11 mouse cellular contexts compared by ENCODE assay signal in the genomic region with DNA sequence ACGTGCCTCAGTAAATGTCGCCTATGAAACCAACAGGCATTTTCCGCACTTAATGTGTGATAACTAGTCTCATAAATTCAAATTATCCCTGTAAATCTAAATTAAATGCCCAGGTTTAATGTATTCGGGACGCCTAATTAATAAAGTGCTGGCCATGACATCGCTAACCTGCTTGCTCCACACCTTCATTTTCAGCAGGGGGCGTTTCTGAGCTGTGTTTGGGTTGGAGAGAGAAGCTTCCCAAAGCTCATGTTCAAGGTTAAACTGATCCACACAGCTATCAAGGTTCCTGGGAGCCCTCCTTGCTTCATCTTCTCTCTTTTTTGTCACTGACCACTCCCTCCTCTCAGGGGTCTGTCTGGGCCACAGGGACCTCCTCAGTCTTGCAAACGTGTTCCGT.
A peak's percentile ranks its signal among the peaks of the same experiment; 100 is the strongest.
DNase-seq lines count a peak whose midpoint lies in the region; TF ChIP-seq lines count a peak whose summit lies in the region.
"Had no signal": no experiment of that assay in that cellular context is flagged by ENCODE, and none has a peak within 500 bp of the region (broad histone marks: within the 10 kb centered on the region; RNA-seq: fewer than 3 reads in every experiment).

No protein-coding gene starts in this region.

- DNase-seq in gastrocnemius, adult 2 months = no peak
- no peak for DNase-seq in gastrocnemius, postnatal 10 days
- DNase-seq in layer of hippocampus, adult 2 months (ENCODE audit: low spot score in 2 of 2) = no peak
- DNase-seq in layer of hippocampus, adult 8-10 months (ENCODE audit: low spot score in 2 of 2) = no peak
- peak; percentile 37 for DNase-seq in ZHBTc4 (ENCODE audit: low read depth, low spot score)
- no peak for DNase-seq in B cell, adult 2 months
- DNase-seq in adipocyte (ENCODE audit: low spot score) = no peak
- DNase-seq: cerebellum, adult 11-12 months had no signal

- intact Hi-C loops in gastrocnemius, adult 2 months (cut with DNase I) = no loop called here

- H3K27ac ChIP-seq in gastrocnemius, adult 2 months = no peak overlapping the region
- no peak overlapping the region for H3K27ac ChIP-seq in layer of hippocampus, adult 2 months
- H3K27ac ChIP-seq: lung, embryonic 15.5 days had no signal

- peak; percentile 45 for TF ChIP-seq CTCF in gastrocnemius, adult 2 months (IDR thresholded peaks at IDR 0.05)
- TF ChIP-seq CTCF in layer of hippocampus, adult 2 months (conservative IDR thresholded peaks at IDR 0.05) = peak; percentile 34
- TF ChIP-seq CTCF in E14TG2a.4 (conservative IDR thresholded peaks at IDR 0.05; ENCODE audit: low read length) = peak; percentile 26

- H3K4me3 ChIP-seq in gastrocnemius, adult 2 months = no peak overlapping the region
- no peak overlapping the region for H3K4me3 ChIP-seq in layer of hippocampus, adult 2 months
- H3K4me3 ChIP-seq in E14TG2a.4 (replicated peaks; ENCODE audit: low read length) = no peak overlapping the region
- H3K4me3 ChIP-seq: heart, embryonic 12.5 days; lung, embryonic 15.5 days had no signal

- H3K4me1 ChIP-seq in E14TG2a.4 (replicated peaks; ENCODE audit: low read depth, low read length) = peaks cover 32% of the 10 kb centered on the region
- H3K4me1 ChIP-seq: heart, embryonic 12.5 days had no signal

- peaks cover 36% of the 10 kb centered on the region for H3K27me3 ChIP-seq in E14TG2a.4 (ENCODE audit: insufficient read depth, low read length)
- H3K27me3 ChIP-seq: lung, embryonic 15.5 days had no signal

- H3K36me3 ChIP-seq in E14TG2a.4 (ENCODE audit: insufficient read depth, low read length) = no peaks in the 10 kb centered on the region
- H3K36me3 ChIP-seq: heart, embryonic 12.5 days; lung, embryonic 15.5 days had no signal

- H3K9me3 ChIP-seq in E14TG2a.4 (ENCODE audit: low read length) = no peaks in the 10 kb centered on the region
- H3K9me3 ChIP-seq: heart, embryonic 12.5 days; lung, embryonic 15.5 days had no signal
